Mouse (Mus musculus) small intestine, adult 2 months (tissue): ENCODE data around the gene Jam3. TPM values are rescaled to one million over a fixed set of nuclear protein-coding genes. Genes with fewer than 3 reads are reported as not detected.
"Not testable (repeated sequence)": the region's sequence is repeated elsewhere in the genome, so short reads cannot be mapped to it uniquely, and the experiment has no call there.

ENCODE experiments used
- H3K27ac ChIP-seq: fragments of 200-500 bp; 2 replicates; pipeline ENCODE4 v1.5.1; 2012; ENCODE audit warnings: low read depth, low read length, control low read depth, inconsistent platforms; ENCODE audit not compliant: insufficient read depth
- H3K27me3 ChIP-seq: fragments of 200-500 bp; 2 replicates; pipeline ENCODE4 v1.6.1; 2012; ENCODE audit warnings: mild to moderate bottlenecking, moderate library complexity, low read length, inconsistent platforms; ENCODE audit not compliant: control insufficient read depth, insufficient read depth
- H3K36me3 ChIP-seq: fragments of 200-500 bp; 2 replicates; pipeline ENCODE4 v1.6.1; 2012; ENCODE audit warnings: mild to moderate bottlenecking, low read length, control low read depth, inconsistent platforms; ENCODE audit not compliant: control insufficient read depth, insufficient read depth
- H3K4me1 ChIP-seq: fragments of 200-500 bp; 2 replicates; pipeline ENCODE4 v1.6.1; 2012; ENCODE audit warnings: low read length, inconsistent platforms, mixed read lengths; ENCODE audit not compliant: control insufficient read depth, insufficient read depth, insufficient read length
- H3K4me3 ChIP-seq: fragments of 200-500 bp; 2 replicates; pipeline ENCODE4 v1.5.1; 2012; ENCODE audit warnings: low read depth, mild to moderate bottlenecking, control low read depth, inconsistent platforms, low read length, moderate library complexity
- CTCF ChIP-seq: fragments of 200-500 bp; IDR thresholded peaks from 2 replicates; pipeline ENCODE4 v1.5.1; 2012; ENCODE audit warnings: low read depth, mild to moderate bottlenecking, control low read depth, inconsistent platforms, low read length, moderate library complexity, mixed read lengths; ENCODE audit not compliant: insufficient replicate concordance, insufficient read length; ENCODE audit errors: extremely low read depth
- POLR2A ChIP-seq: fragments of 200-500 bp; IDR thresholded peaks from 2 replicates; pipeline ENCODE4 v1.6.1; 2012; ENCODE audit warnings: low read depth, mild to moderate bottlenecking, control low read depth, inconsistent platforms, low read length, moderate library complexity
- WGBS: fragments of 180-500 bp; shearing (Covaris S2); methylation state at CpG from one replicate; pipeline ENCODE4 v1.1.7; 2018; 5-methylcytosine and 5-hydroxymethylcytosine counted together
- polyA plus RNA-seq: library from polyadenylated mRNA; depleted of rRNA; stranded (reverse); fragments of >200 nt; gene quantifications from 2 replicates; pipeline ENCODE4 v1.2.3, GENCODE M21; 2012

Gene Jam3
- polyA plus RNA-seq, 1 experiment: 3.5 TPM

DNA sequence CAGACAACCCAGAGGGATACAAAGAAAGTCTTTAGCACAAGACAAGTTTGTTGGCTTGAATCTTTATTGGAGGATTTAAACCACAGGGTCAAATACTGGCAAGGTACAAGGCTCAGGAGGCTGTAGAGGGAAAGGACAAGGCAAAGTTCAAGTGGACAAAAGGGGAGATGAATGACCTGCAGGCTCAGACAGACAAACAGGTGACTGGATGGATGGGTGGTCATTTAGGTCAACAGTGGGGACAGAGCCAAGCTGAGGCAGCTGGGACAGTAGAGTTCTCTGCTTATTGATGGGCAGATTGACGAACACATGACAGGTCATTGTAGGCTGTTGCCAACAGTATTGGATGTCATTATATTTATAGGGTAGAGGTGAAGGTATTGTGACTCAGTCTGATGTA lies 11.8 kb upstream of the Jam3 start:
- Histone ChIP-seq H3K27me3 (no peaks in the 10 kb centered on the region), H3K27ac (no peak overlapping the region), H3K4me1 (no peaks in the 10 kb centered on the region), H3K36me3 (no peaks in the 10 kb centered on the region), H3K4me3 (no peak overlapping the region)
- WGBS: 82% methylated on average over 1 of the region's 1 CpGs
- TF ChIP-seq CTCF: no peak
- TF ChIP-seq POLR2A: no peak

- Histone ChIP-seq H3K4me1 (no peaks in the 10 kb centered on the region), H3K36me3 (no peaks in the 10 kb centered on the region), H3K27me3 (no peaks in the 10 kb centered on the region), H3K27ac (no peak overlapping the region), H3K4me3 (no peak overlapping the region)
- 78% methylated on average over 3 of the region's 3 CpGs for WGBS
- TF ChIP-seq CTCF (no peak), POLR2A (no peak)
Observed at GRCm38 (mm10) chr9:27165596-27165995, 10.4 kb upstream of the Jam3 start.

- Histone ChIP-seq H3K4me3 (no peak overlapping the region), H3K27ac (no peak overlapping the region), H3K4me1 (no peaks in the 10 kb centered on the region), H3K36me3 (no peaks in the 10 kb centered on the region), H3K27me3 (no peaks in the 10 kb centered on the region)
- WGBS: 39% methylated on average over 2 of the region's 2 CpGs
- TF ChIP-seq CTCF: no peak
- no peak for TF ChIP-seq POLR2A
Observed at GRCm38 (mm10) chr9:27164957-27165356, 9.7 kb upstream of the Jam3 start.

GRCm38 (mm10) chr9:27163661-27164060 lies 8.4 kb upstream of the Jam3 start:
- H3K27ac ChIP-seq, H3K36me3 ChIP-seq, H3K4me3 ChIP-seq, H3K27me3 ChIP-seq, H3K4me1 ChIP-seq: not testable (repeated sequence)
- WGBS: 45% methylated on average over 5 of the region's 5 CpGs

GRCm38 (mm10) chr9:27153861-27154260 lies 1.4 kb downstream of the Jam3 start:
- 87% methylated on average over 4 of the region's 4 CpGs for WGBS
- TF ChIP-seq CTCF (no peak), POLR2A (no peak)
- Histone ChIP-seq H3K4me1 (no peaks in the 10 kb centered on the region), H3K4me3 (no peak overlapping the region), H3K27me3 (no peaks in the 10 kb centered on the region), H3K27ac (no peak overlapping the region), H3K36me3 (no peaks in the 10 kb centered on the region)

GRCm38 (mm10) chr9:27149836-27150235 lies 5.4 kb downstream of the Jam3 start:
- WGBS: 67% methylated on average over 9 of the region's 9 CpGs
- H3K4me1 ChIP-seq: no peaks in the 10 kb centered on the region
- no peak overlapping the region for H3K27ac ChIP-seq
- no peak for TF ChIP-seq POLR2A
- TF ChIP-seq CTCF: no peak
- H3K36me3 ChIP-seq: no peaks in the 10 kb centered on the region
- H3K4me3 ChIP-seq: no peak overlapping the region
- H3K27me3 ChIP-seq: no peaks in the 10 kb centered on the region

DNA sequence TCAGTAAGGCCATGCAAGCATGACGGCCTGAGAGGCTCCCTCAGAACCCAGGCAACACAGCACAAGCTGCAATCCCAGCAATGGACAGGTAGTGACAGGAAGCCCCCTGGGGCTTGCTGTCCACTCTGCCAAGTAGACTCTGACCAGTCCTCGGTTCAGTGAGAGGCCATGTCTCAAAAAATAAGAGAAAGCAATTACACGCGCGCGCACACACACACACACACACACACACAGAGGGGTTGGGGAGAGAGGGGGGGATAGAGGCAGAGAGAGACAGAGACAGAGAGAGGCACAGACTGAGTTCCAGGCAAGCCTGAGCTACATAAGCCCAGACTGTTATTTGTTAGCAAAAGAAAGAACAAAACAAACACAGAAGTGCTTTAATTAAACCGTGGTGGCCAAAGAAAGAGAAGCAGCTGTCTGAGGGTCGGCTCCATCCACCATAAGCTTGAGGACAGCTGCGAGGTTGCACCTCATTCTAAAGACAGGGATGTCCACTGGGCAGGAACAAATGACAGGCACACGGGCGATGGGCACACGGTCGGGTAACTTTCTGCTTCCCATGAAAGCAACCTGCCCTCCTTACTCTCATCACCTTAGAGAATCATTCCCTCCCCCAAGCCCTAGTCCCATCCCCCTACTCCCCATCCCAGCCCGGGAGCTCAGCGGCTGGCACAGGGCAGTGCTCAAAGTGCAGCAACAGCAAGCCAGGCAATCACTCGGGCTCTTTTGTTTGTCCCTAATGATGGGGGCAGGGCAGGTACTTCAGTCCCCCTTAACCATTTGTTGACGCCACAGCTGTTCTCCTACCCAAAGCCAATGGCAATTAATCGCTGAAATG lies 6.4 kb downstream of the Jam3 start:
- Histone ChIP-seq H3K4me1 (no peaks in the 10 kb centered on the region), H3K36me3 (no peaks in the 10 kb centered on the region), H3K27me3 (no peaks in the 10 kb centered on the region), H3K4me3 (no peak overlapping the region), H3K27ac (no peak overlapping the region)
- TF ChIP-seq POLR2A (no peak), CTCF (no peak)
- 36% methylated on average over 18 of the region's 18 CpGs for WGBS

- no peak overlapping the region for H3K27ac ChIP-seq
- no peak for TF ChIP-seq POLR2A
- TF ChIP-seq CTCF: no peak
- no peak overlapping the region for H3K4me3 ChIP-seq
- no peaks in the 10 kb centered on the region for H3K27me3 ChIP-seq
- no peaks in the 10 kb centered on the region for H3K36me3 ChIP-seq
- WGBS: 71% methylated on average over 8 of the region's 8 CpGs
- H3K4me1 ChIP-seq: no peaks in the 10 kb centered on the region
Observed at GRCm38 (mm10) chr9:27147946-27148345, 7.3 kb downstream of the Jam3 start.
